Mouse (Mus musculus) lung, embryonic 16.5 days (tissue): ENCODE measurements at regions not wholly inside any gene's neighbourhood (a gene's known extent, or its start where the extent isn't known, plus 50 kb on each side); places are given as distances from the start of the nearest gene placed in this dataset.
A peak's percentile ranks its signal among the peaks of the same experiment; 100 is the strongest.

Experiments
- ATAC-seq: fragments of 200-750 bp; cut with Nextera tagmentation; 2 replicates; pipeline ENCODE4 v1.8.0; 2017; ENCODE audit warnings: low read depth, mild to moderate bottlenecking, moderate library complexity
- H3K27ac ChIP-seq: fragments of 300-500 bp; sonication (generic); 2 replicates; pipeline ENCODE4 v1.5.1; 2014; ENCODE audit warnings: mild to moderate bottlenecking, control low read depth, low read length
- H3K27me3 ChIP-seq: fragments of 300-500 bp; sonication (generic); 2 replicates; pipeline ENCODE4 v1.6.1; 2014; ENCODE audit warnings: low read depth, low read length, mixed read lengths; ENCODE audit not compliant: control insufficient read depth, insufficient read depth
- H3K36me3 ChIP-seq: fragments of 300-500 bp; sonication (generic); 2 replicates; pipeline ENCODE4 v1.6.1; 2014; ENCODE audit warnings: low read length; ENCODE audit not compliant: control insufficient read depth, insufficient read depth
- H3K4me1 ChIP-seq: fragments of 300-500 bp; sonication (generic); replicated peaks from 2 replicates; pipeline ENCODE4 v1.6.1; 2014; ENCODE audit warnings: low read length, mixed read lengths; ENCODE audit not compliant: control insufficient read depth, insufficient read depth
- H3K4me2 ChIP-seq: fragments of 300-500 bp; sonication (generic); 2 replicates; pipeline ENCODE4 v1.6.1; 2014; ENCODE audit warnings: low read depth, low read length, control low read depth
- H3K4me3 ChIP-seq: fragments of 300-500 bp; sonication (generic); 2 replicates; pipeline ENCODE4 v1.5.1; 2014; ENCODE audit warnings: mild to moderate bottlenecking, low read length, control low read depth
- H3K9ac ChIP-seq: fragments of 300-500 bp; sonication (generic); 2 replicates; pipeline ENCODE4 v1.6.1; 2014; ENCODE audit warnings: low read length, control low read depth
- H3K9me3 ChIP-seq: fragments of 300-500 bp; sonication (generic); 2 replicates; pipeline ENCODE4 v1.6.1; 2016; ENCODE audit warnings: low read length; ENCODE audit not compliant: control insufficient read depth
- WGBS: fragments of 180-500 bp; shearing (Covaris S2); extraction: QIAGEN DNeasy Blood & Tissue Kit; methylation state at CpG from one replicate; pipeline ENCODE4 v1.1.7; 2014; 5-methylcytosine and 5-hydroxymethylcytosine counted together

GRCm38 (mm10) chr9:116231351-116232311 is 56.5 kb upstream of the Tgfbr2 start:
- H3K9ac ChIP-seq, result no peak overlapping the region
- ATAC-seq, result peak; percentile 59
- no peaks in the 10 kb centered on the region for H3K9me3 ChIP-seq
- no peak overlapping the region for H3K4me3 ChIP-seq
- H3K4me1 ChIP-seq, result peaks cover 38% of the 10 kb centered on the region
- WGBS, result 53% methylated on average over 16 of the region's 16 CpGs
- no peaks in the 10 kb centered on the region for H3K27me3 ChIP-seq
- peak overlapping the region; percentile 92 for H3K27ac ChIP-seq
- peak overlapping the region; percentile 13; the same call in 1 of the 2 replicates for H3K4me2 ChIP-seq
- H3K36me3 ChIP-seq, result no peaks in the 10 kb centered on the region

- Histone ChIP-seq H3K4me1 (peaks cover 38% of the 10 kb centered on the region), H3K27ac (no peak overlapping the region), H3K36me3 (no peaks in the 10 kb centered on the region), H3K27me3 (no peaks in the 10 kb centered on the region), H3K9me3 (no peaks in the 10 kb centered on the region), H3K9ac (no peak overlapping the region), H3K4me3 (no peak overlapping the region), H3K4me2 (no peak overlapping the region)
- ATAC-seq, result no peak
- WGBS, result 83% methylated on average over 7 of the region's 7 CpGs
Measured at GRCm38 (mm10) chr9:116230346-116230745, 55.2 kb upstream of the Tgfbr2 start.

- no peaks in the 10 kb centered on the region for H3K36me3 ChIP-seq
- no peak overlapping the region for H3K4me2 ChIP-seq
- H3K4me3 ChIP-seq, result no peak overlapping the region
- ATAC-seq, result no peak
- 24% methylated on average over 9 of the region's 9 CpGs for WGBS
- H3K27me3 ChIP-seq, result no peaks in the 10 kb centered on the region
- no peak overlapping the region for H3K9ac ChIP-seq
- peaks cover 40% of the 10 kb centered on the region for H3K4me1 ChIP-seq
- H3K9me3 ChIP-seq, result no peaks in the 10 kb centered on the region
- no peak overlapping the region for H3K27ac ChIP-seq
Measured at GRCm38 (mm10) chr9:116228443-116228842, 53.3 kb upstream of the Tgfbr2 start.

- 46% methylated on average over 7 of the region's 7 CpGs for WGBS
- H3K4me3 ChIP-seq, result no peak overlapping the region
- H3K9ac ChIP-seq, result no peak overlapping the region
- H3K4me2 ChIP-seq, result no peak overlapping the region
- H3K9me3 ChIP-seq, result no peaks in the 10 kb centered on the region
- ATAC-seq, result no peak
- no peaks in the 10 kb centered on the region for H3K36me3 ChIP-seq
- H3K27me3 ChIP-seq, result no peaks in the 10 kb centered on the region
- peaks cover 36% of the 10 kb centered on the region for H3K4me1 ChIP-seq
- H3K27ac ChIP-seq, result no peak overlapping the region
Measured at GRCm38 (mm10) chr9:116227738-116228137, 52.6 kb upstream of the Tgfbr2 start.
